Mouse (Mus musculus): ENCODE results near the gene Gadd45gip1.

Gadd45gip1 gene

GRCm38 (mm10) chr8:84831490-84831889 lies at the start of gene Gadd45gip1:
Gene Gadd45gip1 (plus strand): TSS chr8:84831522.
- peak; percentile 68 to 83 for DNase-seq (ENCODE audit: low spot score in 2 of 2)

DNA sequence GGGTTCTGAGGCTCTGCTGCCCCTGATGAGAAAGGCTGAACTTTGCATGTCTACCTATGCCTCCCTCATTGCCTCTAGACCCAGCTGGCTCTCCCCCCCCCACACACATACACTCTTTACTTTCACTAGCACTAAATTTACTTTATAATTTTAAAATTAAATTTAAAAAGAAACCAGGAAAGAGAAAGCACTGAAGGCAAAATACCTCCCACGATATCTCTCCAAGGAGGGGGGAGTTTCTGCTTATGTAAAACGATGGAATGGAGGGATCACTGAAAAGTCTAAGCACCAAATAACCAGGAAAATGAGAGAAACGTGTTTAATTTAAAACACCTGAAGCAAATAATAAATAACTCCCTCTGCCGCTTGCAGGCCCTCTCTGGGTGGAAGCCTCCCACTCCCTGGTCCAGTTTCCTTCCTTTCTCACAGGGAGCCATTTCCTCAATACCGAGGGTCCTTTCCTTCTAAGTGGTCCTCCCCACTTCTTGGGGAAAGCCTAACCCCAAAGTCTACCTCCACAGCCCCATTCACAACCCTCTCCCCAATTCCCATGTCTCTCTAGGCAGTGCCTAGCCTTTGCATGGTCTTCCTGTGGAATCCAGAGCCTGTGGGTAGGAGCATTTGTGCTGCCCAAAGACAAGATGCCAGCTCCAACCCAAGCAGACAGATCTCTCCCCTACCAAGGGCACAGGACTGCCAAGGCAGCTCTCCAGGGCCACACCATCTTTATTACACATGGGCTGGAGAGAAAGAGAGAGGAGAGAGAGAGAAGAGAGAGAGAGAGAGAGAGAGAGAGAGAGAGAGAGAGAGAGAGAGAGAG lies 49.4 kb upstream of the Gadd45gip1 start:
- no peak for DNase-seq (ENCODE audit: low spot score in 2 of 2)

DNA sequence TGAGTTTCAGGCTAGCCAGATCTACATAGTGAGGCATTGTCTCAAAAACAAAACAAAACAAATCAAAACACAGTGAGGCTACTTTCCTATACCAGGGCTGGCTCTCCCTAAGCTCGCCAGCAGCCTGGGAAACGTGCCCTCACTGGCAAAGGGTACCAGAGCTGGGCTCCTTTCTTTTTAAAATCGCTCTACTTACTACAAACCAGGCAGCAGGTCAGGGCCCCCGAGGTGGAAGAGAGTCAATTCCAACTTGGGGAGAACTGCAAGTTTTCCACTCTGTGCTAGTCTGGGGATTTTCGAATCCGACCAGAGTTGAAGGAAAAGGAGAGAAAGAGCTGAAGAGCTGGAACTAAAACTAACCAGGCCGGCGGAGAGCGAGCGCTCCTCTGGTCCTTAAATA lies 48.6 kb upstream of the Gadd45gip1 start:
- no peak for DNase-seq (ENCODE audit: low spot score in 2 of 2)

DNA sequence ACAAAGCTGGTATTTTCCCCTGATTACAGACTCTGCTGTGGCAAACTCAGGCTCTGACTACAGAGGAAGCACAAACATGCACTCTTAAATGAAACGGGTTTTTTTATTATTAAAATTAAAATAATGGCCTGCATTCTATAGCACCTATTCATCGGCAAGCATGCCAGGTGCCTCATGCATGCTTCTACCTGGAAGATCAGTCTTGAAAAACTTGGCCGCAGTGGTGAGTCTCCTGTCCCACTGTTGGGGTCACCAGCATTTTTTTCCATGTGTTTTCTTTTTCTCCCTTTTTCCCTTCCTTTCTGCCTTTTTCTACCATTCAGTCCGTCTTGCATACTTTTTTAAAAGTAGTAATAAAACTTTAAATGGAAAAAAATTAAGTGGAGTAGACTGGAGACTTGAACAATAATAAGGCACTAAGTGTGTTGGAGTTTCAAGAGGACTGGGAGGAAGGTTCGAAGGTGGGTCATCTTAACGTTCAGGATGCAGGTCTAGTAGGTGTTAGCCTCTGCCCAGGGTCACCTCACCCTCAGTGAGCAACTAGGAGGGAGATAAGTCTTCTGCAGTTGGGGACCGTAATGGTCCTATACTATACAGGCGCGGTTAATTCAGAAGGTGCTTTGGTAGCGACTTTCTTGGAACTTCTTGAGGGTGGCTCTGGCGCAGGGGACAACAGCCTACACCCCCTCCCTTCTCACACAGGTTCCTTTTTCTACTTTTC lies 48.0 kb upstream of the Gadd45gip1 start:
- no peak for DNase-seq (ENCODE audit: low spot score in 2 of 2)

GRCm38 (mm10) chr8:84783919-84784581 lies 47.3 kb upstream of the Gadd45gip1 start:
- no peak for DNase-seq (ENCODE audit: low spot score in 2 of 2)

GRCm38 (mm10) chr8:84784681-84785505 lies 46.4 kb upstream of the Gadd45gip1 start:
- DNase-seq (ENCODE audit: low spot score in 2 of 2) = no peak

- no peak for DNase-seq (ENCODE audit: low spot score in 2 of 2)
Observed at GRCm38 (mm10) chr8:84785506-84785755, 45.9 kb upstream of the Gadd45gip1 start.

DNA sequence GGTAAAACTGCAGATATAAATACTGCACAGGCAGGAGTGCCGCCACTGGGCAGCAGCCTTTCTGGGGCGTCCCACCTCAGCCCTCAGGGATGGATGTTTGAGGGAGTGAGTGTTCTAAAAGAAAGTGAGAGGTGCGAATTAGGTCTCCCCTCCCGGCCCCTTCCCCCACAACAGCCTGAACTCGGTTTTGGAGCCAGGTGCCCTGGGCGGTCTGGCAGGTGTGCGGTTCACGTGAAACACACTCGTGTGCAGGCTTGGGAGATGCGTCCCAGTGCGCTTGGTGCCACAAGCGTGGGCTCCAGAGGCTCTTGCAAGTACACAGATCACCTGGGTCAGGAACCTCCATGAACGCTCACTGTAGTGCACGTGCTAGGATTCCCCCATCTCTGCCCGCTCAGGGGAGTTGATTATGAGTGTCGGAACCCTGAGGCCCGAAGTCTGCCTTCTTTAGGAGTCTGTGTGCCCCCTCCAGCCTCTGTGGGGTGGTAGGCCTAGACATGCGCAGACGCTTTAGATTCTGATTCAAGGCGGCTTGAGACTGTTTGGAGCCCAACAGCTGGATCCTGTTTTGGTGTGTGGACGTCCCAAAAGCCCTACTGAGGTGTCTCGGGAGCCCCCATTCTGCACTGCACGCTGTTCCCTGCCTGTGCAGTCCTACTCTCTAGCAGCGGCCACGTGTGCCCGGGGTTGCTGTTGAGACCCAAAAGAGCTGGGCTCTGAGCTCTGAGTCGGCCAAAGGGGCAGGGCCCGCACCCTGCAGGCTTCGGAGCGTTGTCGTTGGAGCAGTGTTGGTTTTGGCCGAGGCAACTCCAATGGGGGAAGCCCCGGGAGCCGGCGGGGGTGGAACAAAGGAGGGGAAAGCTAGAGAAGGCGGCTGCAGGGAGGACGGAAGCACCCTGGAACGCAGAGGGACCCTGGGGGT lies 45.3 kb upstream of the Gadd45gip1 start:
- DNase-seq (ENCODE audit: low spot score in 2 of 2) = no peak

GRCm38 (mm10) chr8:84786801-84787467 lies 44.4 kb upstream of the Gadd45gip1 start:
- DNase-seq (ENCODE audit: low spot score in 2 of 2) = no peak

DNA sequence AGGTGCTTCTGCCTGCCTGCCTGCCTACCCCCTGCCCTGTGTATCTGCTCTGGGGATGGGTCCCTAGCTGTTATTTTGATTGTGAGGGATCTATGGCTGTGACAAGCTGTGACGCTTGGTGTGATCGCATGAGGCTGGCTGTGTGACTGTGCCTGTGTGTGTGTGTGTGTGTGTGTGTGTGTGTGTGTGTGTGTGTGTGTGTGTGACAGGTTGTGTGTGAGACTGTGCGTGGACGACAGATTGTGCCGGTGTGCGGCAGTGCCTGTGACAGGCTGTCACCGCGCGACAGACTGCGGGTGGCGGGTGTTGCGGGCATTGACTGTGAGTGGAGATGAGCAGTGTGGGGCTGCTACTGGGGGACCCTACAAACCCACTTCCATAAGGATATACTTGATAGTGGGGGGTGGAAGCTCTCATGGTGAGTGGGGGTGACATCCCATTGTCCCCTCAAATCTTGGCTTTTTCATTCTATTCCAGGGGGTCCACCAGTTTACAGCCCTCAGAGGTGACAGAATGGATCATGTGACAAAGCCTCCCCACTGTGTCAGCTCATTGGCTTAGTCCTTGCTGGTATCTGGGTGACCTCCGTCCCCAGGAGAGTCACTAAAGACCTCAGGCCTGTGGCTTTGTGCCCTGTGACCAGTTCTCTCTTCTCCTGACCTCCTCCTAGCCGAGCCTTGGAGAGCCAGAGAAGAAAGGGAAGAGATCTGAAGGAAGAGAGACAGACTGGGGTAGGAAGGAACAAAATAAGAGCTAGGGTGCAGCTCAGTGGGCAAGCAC lies 43.6 kb upstream of the Gadd45gip1 start:
- no peak for DNase-seq (ENCODE audit: low spot score in 2 of 2)

GRCm38 (mm10) chr8:84788896-84789295 lies 42.4 kb upstream of the Gadd45gip1 start:
- DNase-seq (ENCODE audit: low spot score in 2 of 2) = no peak

- no peak for DNase-seq (ENCODE audit: low spot score in 2 of 2)
Observed at GRCm38 (mm10) chr8:84789345-84789744, 42.0 kb upstream of the Gadd45gip1 start.

DNA sequence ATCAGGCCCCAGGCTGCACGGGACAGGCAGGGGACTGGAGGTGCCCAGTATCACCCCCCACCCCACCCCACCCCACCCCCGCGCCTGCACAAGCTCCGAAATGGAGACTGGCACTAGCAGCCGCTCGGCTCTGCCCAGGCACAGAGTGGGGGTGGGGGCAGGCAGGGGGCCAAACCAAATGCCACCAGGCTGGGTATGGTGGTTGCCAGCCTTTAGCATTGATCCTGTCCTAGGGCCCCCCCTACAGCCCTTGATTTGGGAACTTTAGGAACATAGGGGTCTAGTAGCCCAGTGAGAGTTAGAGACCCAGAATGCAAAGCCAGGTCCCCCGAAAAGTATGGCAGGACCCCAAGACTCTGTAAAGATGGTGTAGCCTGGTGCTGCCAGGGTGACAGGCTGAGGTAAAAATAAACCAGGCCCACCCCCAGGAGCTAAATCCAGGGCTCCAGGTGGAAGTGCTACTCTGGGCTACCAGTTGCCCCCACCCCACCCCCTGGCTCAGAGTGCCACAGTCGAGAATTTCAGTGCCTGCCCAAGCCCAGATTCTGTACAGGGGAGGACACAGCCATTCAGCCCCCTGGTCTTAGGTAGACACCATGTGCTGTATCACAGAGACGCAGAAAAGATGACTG lies 41.4 kb upstream of the Gadd45gip1 start:
- no peak for DNase-seq (ENCODE audit: low spot score in 2 of 2)

DNA sequence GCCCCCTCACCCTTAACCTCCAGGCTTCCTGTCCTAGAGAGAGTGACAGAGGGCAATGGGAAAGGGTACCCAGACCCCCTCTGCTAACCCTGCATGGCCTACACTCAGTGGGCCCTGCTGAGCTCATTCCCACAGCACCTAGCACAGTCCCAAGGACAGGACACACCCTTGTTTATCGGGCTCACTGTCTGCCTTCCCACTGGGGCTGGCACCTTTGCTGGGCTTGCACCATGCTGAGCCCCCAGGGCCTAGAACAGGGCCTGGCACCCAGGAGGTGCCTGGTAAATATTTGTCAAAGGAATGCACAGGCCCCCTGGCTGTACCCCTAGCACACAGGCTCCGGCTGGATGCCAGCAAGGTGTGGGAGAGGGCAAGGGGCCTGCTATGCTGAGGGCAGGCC lies 40.8 kb upstream of the Gadd45gip1 start:
- no peak for DNase-seq (ENCODE audit: low spot score in 2 of 2)

DNA sequence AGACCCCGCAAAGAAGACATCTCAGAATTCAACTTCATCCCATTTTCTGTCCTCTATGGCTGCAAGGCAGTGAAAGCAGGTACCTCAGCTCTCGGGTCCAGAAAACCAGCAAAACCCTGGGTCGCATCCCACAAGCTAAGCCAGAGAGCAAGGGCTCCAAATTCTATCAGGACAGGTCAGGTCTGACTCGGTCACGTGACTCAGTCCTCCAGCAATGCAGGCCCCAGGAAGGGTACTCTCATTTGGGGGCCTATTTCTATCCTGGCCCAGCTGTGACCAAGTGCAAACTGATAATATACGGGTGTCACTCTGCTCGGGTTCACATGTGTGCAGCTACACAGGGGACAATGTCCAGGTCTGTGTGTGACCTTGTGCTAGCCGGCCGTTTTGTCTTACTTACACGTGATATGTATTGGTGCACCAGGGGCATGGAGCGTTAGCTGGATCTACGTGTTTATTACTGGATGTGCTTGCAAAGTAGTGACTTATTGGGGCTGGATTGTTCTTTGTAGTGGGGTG lies 38.8 kb upstream of the Gadd45gip1 start:
- no peak for DNase-seq (ENCODE audit: low spot score in 2 of 2)

GRCm38 (mm10) chr8:84793134-84793533 lies 38.2 kb upstream of the Gadd45gip1 start:
- no peak for DNase-seq (ENCODE audit: low spot score in 2 of 2)

GRCm38 (mm10) chr8:84793791-84794485 lies 37.4 kb upstream of the Gadd45gip1 start:
- DNase-seq (ENCODE audit: low spot score in 2 of 2) = no peak

DNA sequence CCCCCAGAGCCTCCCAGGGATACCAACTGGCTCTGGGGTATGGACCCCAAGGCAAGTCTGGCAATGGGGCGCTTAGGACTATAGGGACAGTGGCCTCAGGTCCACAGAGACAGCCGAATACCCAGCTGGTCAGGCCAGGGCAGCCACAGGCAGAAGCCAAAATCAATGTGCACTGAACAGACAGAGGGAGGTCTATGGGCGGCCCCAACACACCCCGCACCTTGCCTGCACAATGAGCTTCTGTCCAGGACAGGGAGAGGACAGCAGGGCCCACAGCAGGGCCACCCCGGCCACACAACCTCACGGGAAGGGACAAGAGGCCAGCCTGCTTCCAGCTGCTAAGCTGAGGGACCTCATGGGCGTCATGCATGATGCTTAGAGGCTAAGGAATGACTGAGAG lies 36.8 kb upstream of the Gadd45gip1 start:
- DNase-seq (ENCODE audit: low spot score in 2 of 2) = no peak

Data from spleen, postnatal 10 days (tissue).